Mouse (Mus musculus) limb, embryonic 13.5 days (tissue): Measurements from ENCODE around the gene Nsdhl. TPM values are rescaled to one million over a fixed set of nuclear protein-coding genes. Genes with fewer than 3 reads are reported as not detected.

Experiments
- ATAC-seq: fragments of 200-750 bp; cut with Nextera tagmentation; 2 replicates; pipeline ENCODE4 v1.8.0; 2017; ENCODE audit warnings: low read depth, moderate number of reproducible peaks, moderate TSS enrichment; ENCODE audit not compliant: low FRiP score
- H3K27ac ChIP-seq: fragments of 300-500 bp; sonication (generic); 2 replicates; pipeline ENCODE4 v1.5.1; 2015; ENCODE audit warnings: inconsistent platforms, mild to moderate bottlenecking, moderate library complexity
- H3K27me3 ChIP-seq: fragments of 300-500 bp; sonication (generic); 2 replicates; pipeline ENCODE4 v1.6.1; 2015; ENCODE audit warnings: mild to moderate bottlenecking, inconsistent platforms
- H3K36me3 ChIP-seq: fragments of 300-500 bp; sonication (generic); 2 replicates; pipeline ENCODE4 v1.6.1; 2015; ENCODE audit warnings: inconsistent platforms, mild to moderate bottlenecking, moderate library complexity
- H3K4me1 ChIP-seq: fragments of 300-500 bp; sonication (generic); 2 replicates; pipeline ENCODE4 v1.6.1; 2015; ENCODE audit warnings: inconsistent platforms
- H3K4me2 ChIP-seq: fragments of 300-500 bp; sonication (generic); replicated peaks from 2 replicates; pipeline ENCODE4 v1.6.1; 2015; ENCODE audit warnings: inconsistent platforms, mild to moderate bottlenecking, moderate library complexity
- H3K4me3 ChIP-seq: fragments of 300-500 bp; sonication (generic); 2 replicates; pipeline ENCODE4 v1.5.1; 2015; ENCODE audit warnings: moderate library complexity, mild to moderate bottlenecking, inconsistent platforms
- H3K9ac ChIP-seq: fragments of 300-500 bp; sonication (generic); 2 replicates; pipeline ENCODE4 v1.6.1; 2015; ENCODE audit warnings: mild to moderate bottlenecking, inconsistent platforms
- H3K9me3 ChIP-seq: fragments of 300-500 bp; sonication (generic); 2 replicates; pipeline ENCODE4 v1.6.1; 2016; ENCODE audit warnings: inconsistent platforms
- WGBS: fragments of 180-500 bp; shearing (Covaris S2); methylation state at CpG from one replicate; pipeline ENCODE4 v1.1.7; 2015; 5-methylcytosine and 5-hydroxymethylcytosine counted together
- polyA plus RNA-seq: library from polyadenylated mRNA; unstranded; fragments of >200 nt; fragmentation: Nextera tagmentation; extraction: Ambion mirVana; gene quantifications from 2 replicates; pipeline ENCODE4 v1.2.1, GENCODE M21; 2015

The Nsdhl gene
- polyA plus RNA-seq, 1 experiment from 2014 or later = 22.7 TPM

GRCm38 (mm10) chrX:72961511-72961910, 43.2 kb downstream of the Nsdhl start:
- WGBS = 60% methylated on average over 3 of the region's 3 CpGs

GRCm38 (mm10) chrX:72962743-72963142, 44.4 kb downstream of the Nsdhl start:
- Histone ChIP-seq H3K4me2 (no peak overlapping the region), H3K27me3 (no peaks in the 10 kb centered on the region), H3K4me3 (no peak overlapping the region), H3K36me3 (no peaks in the 10 kb centered on the region), H3K4me1 (no peaks in the 10 kb centered on the region), H3K27ac (no peak overlapping the region), H3K9me3 (no peaks in the 10 kb centered on the region), H3K9ac (no peak overlapping the region)
- 78% methylated on average over 3 of the region's 3 CpGs for WGBS
- no peak for ATAC-seq

More at GRCm38 (mm10) chrX:72961511-72961910, 43.2 kb downstream of the Nsdhl start:
- Histone ChIP-seq H3K27me3 (no peaks in the 10 kb centered on the region), H3K27ac (no peak overlapping the region), H3K4me1 (no peaks in the 10 kb centered on the region), H3K9me3 (no peaks in the 10 kb centered on the region), H3K4me3 (no peak overlapping the region), H3K4me2 (no peak overlapping the region), H3K36me3 (no peaks in the 10 kb centered on the region), H3K9ac (no peak overlapping the region)
- no peak for ATAC-seq

- no peak for ATAC-seq
- WGBS = 72% methylated on average over 6 of the region's 6 CpGs
These were observed 64.5 kb downstream of the Nsdhl start for GRCm38 (mm10) chrX:72982831-72983230.

GRCm38 (mm10) chrX:72985607-72986006, 67.2 kb downstream of the Nsdhl start:
- 84% methylated on average over 2 of the region's 2 CpGs for WGBS
- H3K27me3 ChIP-seq = peaks cover 25% of the 10 kb centered on the region; the same call in 1 of the 2 replicates
- H3K4me3 ChIP-seq = no peak overlapping the region
- no peak overlapping the region for H3K27ac ChIP-seq
- no peak overlapping the region for H3K9ac ChIP-seq
- no peaks in the 10 kb centered on the region for H3K4me1 ChIP-seq
- no peak for ATAC-seq
- no peak overlapping the region for H3K4me2 ChIP-seq
- H3K36me3 ChIP-seq = no peaks in the 10 kb centered on the region
- H3K9me3 ChIP-seq = no peaks in the 10 kb centered on the region

More at GRCm38 (mm10) chrX:72982831-72983230, 64.5 kb downstream of the Nsdhl start:
- no peaks in the 10 kb centered on the region for H3K36me3 ChIP-seq
- no peak overlapping the region for H3K4me2 ChIP-seq
- no peak overlapping the region for H3K27ac ChIP-seq
- no peak overlapping the region for H3K4me3 ChIP-seq
- H3K27me3 ChIP-seq = peaks cover 23% of the 10 kb centered on the region; the same call in 1 of the 2 replicates
- no peak overlapping the region for H3K9ac ChIP-seq
- no peaks in the 10 kb centered on the region for H3K9me3 ChIP-seq
- H3K4me1 ChIP-seq = no peaks in the 10 kb centered on the region

- no peaks in the 10 kb centered on the region for H3K9me3 ChIP-seq
- peaks cover 25% of the 10 kb centered on the region; the same call in 1 of the 2 replicates for H3K27me3 ChIP-seq
- no peaks in the 10 kb centered on the region for H3K4me1 ChIP-seq
- peak within 1 kb of the TSS; percentile 64 for H3K4me2 ChIP-seq
- peak; percentile 91 for ATAC-seq
- peak within 1 kb of the TSS; percentile 59 for H3K9ac ChIP-seq
- H3K4me3 ChIP-seq = peak within 1 kb of the TSS; percentile 45
- no peaks in the 10 kb centered on the region for H3K36me3 ChIP-seq
- peak within 1 kb of the TSS; percentile 15; the same call in 1 of the 2 replicates for H3K27ac ChIP-seq
- 12% methylated on average over 42 of the region's 45 CpGs for WGBS
These were observed 68.6 kb downstream of the Nsdhl start, which contains the start of gene Zfp185 for GRCm38 (mm10) chrX:72986841-72987519. TSS of gene Zfp185 (plus strand) at chrX:72987339.

- no peaks in the 10 kb centered on the region for H3K9me3 ChIP-seq
- 21% methylated on average over 14 of the region's 14 CpGs for WGBS
- H3K4me1 ChIP-seq = no peaks in the 10 kb centered on the region
- H3K27ac ChIP-seq = 0 out of 2 replicates have a peak overlapping the region, but pooled peaks have one; percentile 15
- H3K9ac ChIP-seq = peak overlapping the region; percentile 59
- peak; percentile 17; the same call in 1 of the 2 replicates for ATAC-seq
- no peaks in the 10 kb centered on the region for H3K36me3 ChIP-seq
- H3K4me2 ChIP-seq = peak overlapping the region; percentile 64
- peaks cover 25% of the 10 kb centered on the region; the same call in 1 of the 2 replicates for H3K27me3 ChIP-seq
- H3K4me3 ChIP-seq = peak overlapping the region; percentile 45
These were observed 69.2 kb downstream of the Nsdhl start for GRCm38 (mm10) chrX:72987520-72987905.

- WGBS = 96% methylated on average over 3 of the region's 3 CpGs
- Histone ChIP-seq H3K9me3 (no peaks in the 10 kb centered on the region), H3K27ac (no peak overlapping the region), H3K36me3 (no peaks in the 10 kb centered on the region), H3K4me3 (no peak overlapping the region), H3K27me3 (peaks cover 20% of the 10 kb centered on the region; the same call in 1 of the 2 replicates), H3K4me1 (no peaks in the 10 kb centered on the region), H3K9ac (no peak overlapping the region), H3K4me2 (peak overlapping the region; percentile 64)
- ATAC-seq = no peak
These were observed 70.1 kb downstream of the Nsdhl start for GRCm38 (mm10) chrX:72988431-72988830.

- Histone ChIP-seq H3K36me3 (no peaks in the 10 kb centered on the region), H3K4me2 (no peak overlapping the region), H3K9ac (no peak overlapping the region), H3K4me1 (no peaks in the 10 kb centered on the region), H3K27me3 (peaks cover 14% of the 10 kb centered on the region; the same call in 1 of the 2 replicates), H3K27ac (no peak overlapping the region), H3K4me3 (no peak overlapping the region), H3K9me3 (no peaks in the 10 kb centered on the region)
- WGBS = 73% methylated on average over 3 of the region's 3 CpGs
- ATAC-seq = no peak
These were observed 72.2 kb downstream of the Nsdhl start for GRCm38 (mm10) chrX:72990581-72990980.

GRCm38 (mm10) chrX:72992291-72992919, 74.0 kb downstream of the Nsdhl start:
- no peaks in the 10 kb centered on the region for H3K36me3 ChIP-seq
- ATAC-seq = no peak
- no peaks in the 10 kb centered on the region for H3K9me3 ChIP-seq
- H3K27ac ChIP-seq = 0 out of 2 replicates have a peak overlapping the region, but pooled peaks have one; percentile 22
- H3K4me1 ChIP-seq = no peaks in the 10 kb centered on the region
- H3K4me2 ChIP-seq = no peak overlapping the region
- H3K27me3 ChIP-seq = peaks cover 9% of the 10 kb centered on the region; the same call in 1 of the 2 replicates
- no peak overlapping the region for H3K4me3 ChIP-seq
- WGBS = 57% methylated on average over 5 of the region's 5 CpGs
- no peak overlapping the region for H3K9ac ChIP-seq

- Histone ChIP-seq H3K9me3 (no peaks in the 10 kb centered on the region), H3K4me3 (no peak overlapping the region), H3K9ac (no peak overlapping the region), H3K4me1 (no peaks in the 10 kb centered on the region), H3K36me3 (no peaks in the 10 kb centered on the region), H3K27ac (no peak overlapping the region), H3K27me3 (0 out of 2 replicates have a peak, but pooled peaks cover 2% of the 10 kb centered on the region), H3K4me2 (no peak overlapping the region)
- 63% methylated on average over 3 of the region's 3 CpGs for WGBS
- ATAC-seq = no peak
These were observed 77.2 kb downstream of the Nsdhl start for GRCm38 (mm10) chrX:72995542-72995941.

GRCm38 (mm10) chrX:73003110-73003509, 84.8 kb downstream of the Nsdhl start:
- ATAC-seq = no peak
- Histone ChIP-seq H3K9me3 (no peaks in the 10 kb centered on the region), H3K27me3 (no peaks in the 10 kb centered on the region; the same call in 1 of the 2 replicates), H3K4me2 (no peak overlapping the region), H3K4me1 (no peaks in the 10 kb centered on the region), H3K4me3 (no peak overlapping the region), H3K9ac (no peak overlapping the region), H3K36me3 (no peaks in the 10 kb centered on the region), H3K27ac (no peak overlapping the region)
- 75% methylated on average over 5 of the region's 5 CpGs for WGBS

GRCm38 (mm10) chrX:73005678-73006077, 87.3 kb downstream of the Nsdhl start:
- no peak overlapping the region for H3K9ac ChIP-seq
- 71% methylated on average over 4 of the region's 4 CpGs for WGBS

More at GRCm38 (mm10) chrX:73005678-73006077, 87.3 kb downstream of the Nsdhl start:
- Histone ChIP-seq H3K4me1 (no peaks in the 10 kb centered on the region), H3K9me3 (no peaks in the 10 kb centered on the region), H3K27me3 (no peaks in the 10 kb centered on the region; the same call in 1 of the 2 replicates), H3K27ac (no peak overlapping the region), H3K4me2 (no peak overlapping the region), H3K4me3 (no peak overlapping the region), H3K36me3 (no peaks in the 10 kb centered on the region)
- ATAC-seq = no peak
